Mouse (Mus musculus) limb, embryonic 11.5 days (tissue): Measurements from ENCODE around the gene Adm2. TPM values are rescaled to one million over a fixed set of nuclear protein-coding genes. Genes with fewer than 3 reads are reported as not detected.

ENCODE experiments used
- ATAC-seq: fragments of 200-750 bp; cut with Nextera tagmentation; 2 replicates; pipeline ENCODE4 v1.8.0; 2017; ENCODE audit warnings: low read depth; ENCODE audit not compliant: insufficient number of reproducible peaks, low FRiP score, low TSS enrichment
- DNase-seq: peaks from one replicate; pipeline ENCODE4 v3.0.0-alpha.2; 2015; ENCODE audit warnings: low spot score
- H3K27ac ChIP-seq: fragments of 300-500 bp; sonication (generic); replicated peaks from 2 replicates; pipeline ENCODE4 v1.5.1; 2014; ENCODE audit warnings: low read depth, mild to moderate bottlenecking, low read length
- H3K27me3 ChIP-seq: fragments of 300-500 bp; sonication (generic); 2 replicates; pipeline ENCODE4 v1.6.1; 2014; ENCODE audit warnings: mild to moderate bottlenecking, low read length, mixed read lengths; ENCODE audit not compliant: control insufficient read depth, insufficient read depth
- H3K36me3 ChIP-seq: fragments of 300-500 bp; sonication (generic); 2 replicates; pipeline ENCODE4 v1.6.1; 2014; ENCODE audit warnings: mild to moderate bottlenecking, low read length, moderate library complexity, mixed read lengths; ENCODE audit not compliant: control insufficient read depth, insufficient read depth
- H3K4me1 ChIP-seq: fragments of 300-500 bp; sonication (generic); 2 replicates; pipeline ENCODE4 v1.6.1; 2014; ENCODE audit warnings: low read length, mixed read lengths; ENCODE audit not compliant: control insufficient read depth, insufficient read depth
- H3K4me2 ChIP-seq: fragments of 300-500 bp; sonication (generic); 2 replicates; pipeline ENCODE4 v1.6.1; 2014; ENCODE audit warnings: low read depth, mild to moderate bottlenecking, moderate library complexity; ENCODE audit not compliant: severe bottlenecking
- H3K4me3 ChIP-seq: fragments of 300-500 bp; sonication (generic); 2 replicates; pipeline ENCODE4 v1.5.1; 2014; ENCODE audit warnings: low read depth, low read length
- H3K9ac ChIP-seq: fragments of 300-500 bp; sonication (generic); 2 replicates; pipeline ENCODE4 v1.6.1; 2014; ENCODE audit warnings: mild to moderate bottlenecking, low read length
- H3K9me3 ChIP-seq: fragments of 300-500 bp; sonication (generic); 2 replicates; pipeline ENCODE4 v1.6.1; 2016; ENCODE audit warnings: low read length; ENCODE audit not compliant: control insufficient read depth
- WGBS: fragments of 180-500 bp; shearing (Covaris S2); extraction: QIAGEN DNeasy Blood & Tissue Kit; methylation state at CpG from one replicate; pipeline ENCODE4 v1.1.7; 2014; 5-methylcytosine and 5-hydroxymethylcytosine counted together
- polyA plus RNA-seq: library from polyadenylated mRNA; unstranded; fragments of >200 nt; fragmentation: Nextera tagmentation; extraction: Ambion mirVana; gene quantifications from 2 replicates; pipeline ENCODE4 v1.2.1, GENCODE M21; 2014

The Adm2 gene
- polyA plus RNA-seq, 1 experiment from 2014 or later = not detected

DNA sequence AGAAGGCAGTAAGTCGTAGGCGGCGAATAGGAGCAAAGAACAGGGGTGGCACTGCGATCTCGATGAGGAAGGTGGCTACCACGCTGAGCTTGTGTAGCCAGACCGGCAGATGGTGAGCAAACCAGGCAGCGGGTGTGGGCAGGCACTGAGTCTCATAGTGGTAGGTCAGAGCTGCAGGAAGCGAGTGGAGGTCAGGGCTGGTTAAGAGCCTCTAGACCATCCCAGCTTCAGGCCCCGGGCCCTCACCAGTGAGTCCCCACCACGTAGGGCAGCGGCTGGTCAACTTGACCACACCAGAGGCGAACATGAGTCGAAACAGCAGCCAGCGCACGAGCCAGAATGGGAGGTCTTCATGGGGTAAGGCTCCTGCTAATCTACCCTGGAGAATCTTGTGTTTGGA, 31.3 kb downstream of the Adm2 start:
- Histone ChIP-seq H3K4me2 (peak overlapping the region; percentile 75; the same call in 1 of the 2 replicates), H3K4me3 (no peak overlapping the region)
- WGBS = 97% methylated on average over 16 of the region's 16 CpGs

DNA sequence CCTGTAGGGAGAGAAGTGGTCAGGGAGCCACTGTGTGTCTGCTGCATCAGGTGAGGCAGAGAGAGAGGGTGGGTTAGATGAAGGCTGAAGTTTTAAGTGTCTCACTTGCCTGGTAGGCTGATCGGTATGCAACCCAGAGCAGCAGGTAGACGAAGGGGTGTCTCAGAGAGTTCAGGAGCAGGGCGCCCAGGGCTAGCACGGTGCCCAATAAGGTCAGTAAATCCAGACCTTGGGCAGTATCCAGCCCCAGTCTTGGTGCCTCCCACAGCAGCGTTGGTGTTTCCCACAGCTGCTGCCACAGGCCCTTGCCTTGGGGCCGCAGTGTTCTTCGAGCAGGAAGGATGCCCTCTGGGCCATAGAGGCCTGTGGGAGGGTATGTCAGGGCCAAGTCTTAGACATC, 31.9 kb downstream of the Adm2 start:
- H3K4me1 ChIP-seq = peaks cover 8% of the 10 kb centered on the region; the same call in 1 of the 2 replicates
- H3K9me3 ChIP-seq = no peaks in the 10 kb centered on the region
- WGBS = 84% methylated on average over 7 of the region's 7 CpGs
- peak overlapping the region; percentile 86 for H3K4me3 ChIP-seq
- no peak for ATAC-seq
- H3K9ac ChIP-seq = peak overlapping the region; percentile 81
- peaks cover 15% of the 10 kb centered on the region for H3K36me3 ChIP-seq
- H3K4me2 ChIP-seq = peak overlapping the region; percentile 75
- no peaks in the 10 kb centered on the region for H3K27me3 ChIP-seq
- no peak overlapping the region for H3K27ac ChIP-seq
- no peak for DNase-seq

More for the DNA sequence above, 31.3 kb downstream of the Adm2 start:
- no peak for ATAC-seq
- H3K36me3 ChIP-seq = peaks cover 15% of the 10 kb centered on the region
- H3K9me3 ChIP-seq = no peaks in the 10 kb centered on the region
- no peak for DNase-seq
- no peaks in the 10 kb centered on the region for H3K27me3 ChIP-seq
- no peak overlapping the region for H3K27ac ChIP-seq
- no peak overlapping the region; the same call in 1 of the 2 replicates for H3K9ac ChIP-seq
- peaks cover 8% of the 10 kb centered on the region; the same call in 1 of the 2 replicates for H3K4me1 ChIP-seq

DNA sequence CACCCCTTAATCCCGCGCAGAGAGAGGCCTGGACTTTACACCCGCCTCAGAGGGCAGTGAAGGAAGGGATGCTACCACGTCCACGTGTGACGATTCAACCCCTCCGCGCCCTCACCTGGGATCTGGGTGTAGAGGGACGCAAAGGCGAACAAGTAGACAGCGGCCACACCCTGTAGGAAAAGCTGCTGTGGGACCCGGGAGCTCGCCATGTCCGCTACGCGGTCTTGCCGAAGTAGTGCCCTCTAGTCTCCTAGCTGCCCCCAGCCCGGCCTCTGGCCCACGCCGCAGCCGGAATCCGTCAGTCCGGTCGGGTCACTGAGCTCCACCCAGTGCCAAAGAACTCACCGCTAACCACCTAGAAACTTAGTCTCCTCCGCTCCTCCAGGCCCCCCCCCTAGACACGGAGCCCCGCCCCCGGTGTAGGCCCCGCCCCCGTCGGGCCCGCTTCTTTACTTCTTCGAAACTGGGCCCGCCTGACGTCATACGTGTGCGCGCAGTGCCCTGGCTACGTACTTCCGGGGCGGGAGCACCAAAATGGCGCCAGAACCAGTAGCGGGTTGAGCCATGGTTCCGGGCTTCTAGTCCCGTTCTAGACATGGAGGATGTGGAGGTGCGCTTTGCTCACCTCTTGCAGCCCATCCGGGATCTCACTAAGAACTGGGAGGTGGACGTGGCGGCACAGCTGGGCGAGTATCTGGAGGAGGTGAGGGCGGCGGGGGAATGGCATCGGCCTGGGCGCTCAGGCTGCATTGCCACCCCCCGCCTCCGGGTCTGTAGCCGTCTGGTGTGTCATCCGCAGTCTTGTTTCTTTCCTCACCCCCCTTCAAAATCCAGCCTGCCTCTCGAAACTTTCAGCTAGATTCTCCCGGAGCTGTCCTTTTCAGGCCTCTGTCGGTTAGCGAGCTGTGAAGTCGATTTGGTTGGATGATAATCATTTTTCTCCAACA, 33.0 kb downstream of the Adm2 start, which contains the start of the genes Lmf2 and Ncaph2:
Gene Lmf2 (minus strand): TSS at position 419 of the 947 bp plus-strand sequence.
Gene Ncaph2 (plus strand): TSS at position 479 of the 947 bp plus-strand sequence.
- Histone ChIP-seq H3K9ac (peak within 1 kb of the TSS; percentile 81), H3K4me2 (peak within 1 kb of the TSS; percentile 75), H3K4me3 (peak within 1 kb of the TSS; percentile 86), H3K9me3 (no peaks in the 10 kb centered on the region), H3K27me3 (no peaks in the 10 kb centered on the region), H3K27ac (peak within 1 kb of the TSS; percentile 73), H3K4me1 (peaks cover 8% of the 10 kb centered on the region; the same call in 1 of the 2 replicates), H3K36me3 (peaks cover 14% of the 10 kb centered on the region)
- WGBS = under 1% methylated on average over 63 of the region's 64 CpGs
- ATAC-seq = peak; percentile 90
- peak; percentile 98 for DNase-seq

DNA sequence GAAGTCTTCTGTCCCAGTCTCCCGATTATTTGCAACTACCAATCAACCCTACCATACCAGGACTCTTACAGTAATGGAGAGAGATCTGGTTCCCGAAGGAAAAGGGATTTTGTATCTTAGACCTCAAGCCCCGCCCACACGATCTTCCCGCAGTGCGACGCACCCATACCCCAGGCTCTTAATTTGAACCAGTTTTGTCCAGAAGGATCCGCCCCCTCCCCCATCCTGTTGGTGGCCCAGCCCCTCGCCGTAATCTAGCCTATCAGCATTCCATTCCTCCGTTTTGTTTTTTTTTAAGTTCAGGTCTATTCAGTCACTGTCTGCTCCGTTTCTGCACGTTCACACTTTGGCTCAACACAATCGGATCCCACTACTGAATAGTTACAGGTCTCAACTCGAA, 33.9 kb downstream of the Adm2 start:
- peak overlapping the region; percentile 73; the same call in 1 of the 2 replicates for H3K27ac ChIP-seq
- under 1% methylated on average over 15 of the region's 15 CpGs for WGBS
- DNase-seq (peak; percentile 93), ATAC-seq (peak; percentile 82)
- H3K4me1 ChIP-seq = peaks cover 8% of the 10 kb centered on the region; the same call in 1 of the 2 replicates
- H3K4me3 ChIP-seq = peak overlapping the region; percentile 86
- H3K9me3 ChIP-seq = no peaks in the 10 kb centered on the region
- H3K36me3 ChIP-seq = peaks cover 14% of the 10 kb centered on the region
- no peaks in the 10 kb centered on the region for H3K27me3 ChIP-seq
- peak overlapping the region; percentile 54 for H3K4me2 ChIP-seq
- H3K9ac ChIP-seq = peak overlapping the region; percentile 81

GRCm38 (mm10) chr15:89358784-89359183, 36.3 kb downstream of the Adm2 start:
- H3K4me2 ChIP-seq = no peak overlapping the region
- H3K36me3 ChIP-seq = peaks cover 15% of the 10 kb centered on the region
- H3K27ac ChIP-seq = no peak overlapping the region
- WGBS = 89% methylated on average over 3 of the region's 3 CpGs
- no peak overlapping the region for H3K4me3 ChIP-seq
- no peak overlapping the region for H3K9ac ChIP-seq
- no peaks in the 10 kb centered on the region for H3K27me3 ChIP-seq
- ATAC-seq (no peak), DNase-seq (no peak)
- no peaks in the 10 kb centered on the region for H3K9me3 ChIP-seq
- peaks cover 8% of the 10 kb centered on the region; the same call in 1 of the 2 replicates for H3K4me1 ChIP-seq

GRCm38 (mm10) chr15:89363051-89363450, 40.5 kb downstream of the Adm2 start:
- no peaks in the 10 kb centered on the region for H3K9me3 ChIP-seq

GRCm38 (mm10) chr15:89365141-89365551, 42.6 kb downstream of the Adm2 start:
- no peak for ATAC-seq
- Histone ChIP-seq H3K36me3 (peaks cover 56% of the 10 kb centered on the region), H3K9me3 (no peaks in the 10 kb centered on the region), H3K4me1 (no peaks in the 10 kb centered on the region), H3K27ac (no peak overlapping the region), H3K4me2 (no peak overlapping the region), H3K9ac (no peak overlapping the region), H3K27me3 (no peaks in the 10 kb centered on the region), H3K4me3 (no peak overlapping the region)
- DNase-seq = no peak
- 93% methylated on average over 4 of the region's 4 CpGs for WGBS

More at GRCm38 (mm10) chr15:89363051-89363450, 40.5 kb downstream of the Adm2 start:
- H3K4me2 ChIP-seq = no peak overlapping the region
- H3K27me3 ChIP-seq = no peaks in the 10 kb centered on the region
- ATAC-seq (no peak), DNase-seq (no peak)
- H3K36me3 ChIP-seq = peaks cover 41% of the 10 kb centered on the region
- 90% methylated on average over 7 of the region's 7 CpGs for WGBS
- no peak overlapping the region for H3K27ac ChIP-seq
- no peaks in the 10 kb centered on the region for H3K4me1 ChIP-seq
- no peak overlapping the region for H3K9ac ChIP-seq
- H3K4me3 ChIP-seq = no peak overlapping the region

DNA sequence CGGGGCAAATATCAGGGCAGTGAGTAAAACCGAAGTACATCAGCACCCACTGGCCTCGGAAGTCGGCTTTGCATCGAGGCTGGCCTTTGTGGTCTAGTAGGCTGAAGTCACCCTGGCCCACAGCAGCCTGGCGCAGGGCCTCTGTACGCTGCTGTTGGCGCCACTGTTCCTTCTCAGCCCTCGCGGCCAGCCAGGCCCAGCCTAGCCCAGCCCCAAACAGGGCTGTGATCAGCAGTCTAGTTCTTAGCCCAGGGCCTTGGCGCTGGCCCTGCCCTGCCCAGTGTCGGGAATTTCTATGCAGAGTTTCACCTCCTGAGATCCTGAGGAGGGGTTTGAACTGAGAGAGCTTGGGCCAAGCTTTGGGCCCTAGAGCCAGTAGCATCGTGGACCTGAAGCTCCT, 49.5 kb downstream of the Adm2 start:
- Histone ChIP-seq H3K4me2 (no peak overlapping the region), H3K4me3 (no peak overlapping the region), H3K4me1 (peaks cover 10% of the 10 kb centered on the region), H3K36me3 (peaks cover 35% of the 10 kb centered on the region), H3K27me3 (peaks cover 11% of the 10 kb centered on the region), H3K27ac (no peak overlapping the region), H3K9ac (no peak overlapping the region), H3K9me3 (no peaks in the 10 kb centered on the region)
- WGBS = 91% methylated on average over 13 of the region's 13 CpGs
- no peak for ATAC-seq
- DNase-seq = no peak
